Mouse (Mus musculus) C2C12 (cell line): ENCODE results near the gene Fut11. TPM values are rescaled to one million over a fixed set of nuclear protein-coding genes. Genes with fewer than 3 reads are reported as not detected.

Experiments used
- H3K27me3 ChIP-seq: one replicate; pipeline ENCODE4 v1.6.1; 2011; ENCODE audit not compliant: control insufficient read depth, insufficient read depth, insufficient read length
- H3K36me3 ChIP-seq: one replicate; pipeline ENCODE4 v1.6.1; 2011; ENCODE audit not compliant: control insufficient read depth, insufficient read depth
- H3K4me3 ChIP-seq: one replicate; pipeline ENCODE4 v1.5.1; 2011; ENCODE audit warnings: mild to moderate bottlenecking, control low read depth; ENCODE audit not compliant: poor library complexity, insufficient read depth, severe bottlenecking
- H3K79me2 ChIP-seq: one replicate; pipeline ENCODE4 v1.6.1; 2011; ENCODE audit not compliant: control insufficient read depth, insufficient read depth
- H3K79me3 ChIP-seq: one replicate; pipeline ENCODE4 v1.6.1; 2011; ENCODE audit warnings: low read depth, control low read depth
- H3ac ChIP-seq: one replicate; pipeline ENCODE3; 2011; ENCODE audit warnings: low read depth; ENCODE audit not compliant: control insufficient read depth, insufficient read length
- CEBPB ChIP-seq: IDR thresholded peaks from one replicate; pipeline ENCODE4 v1.6.1; 2011; ENCODE audit warnings: low read depth, mild to moderate bottlenecking, control low read depth, moderate library complexity
- CTCF ChIP-seq: IDR thresholded peaks from one replicate; pipeline ENCODE4 v1.5.1; 2011; ENCODE audit not compliant: control insufficient read depth, insufficient read depth, insufficient read length
- FOSL1 ChIP-seq: IDR thresholded peaks from one replicate; pipeline ENCODE4 v1.8.0; 2011; ENCODE audit warnings: mild to moderate bottlenecking, low read length; ENCODE audit not compliant: poor library complexity, insufficient read depth, severe bottlenecking
- MAX ChIP-seq: IDR thresholded peaks from one replicate; pipeline ENCODE4 v1.6.1; 2011; ENCODE audit warnings: mild to moderate bottlenecking, control low read depth
- MYOD1 ChIP-seq: IDR thresholded peaks from one replicate; pipeline ENCODE4 v1.6.1; 2011; ENCODE audit warnings: low read depth; ENCODE audit not compliant: control insufficient read depth, insufficient read length
- MYOG ChIP-seq: IDR thresholded peaks from one replicate; pipeline ENCODE4 v1.6.1; 2011; ENCODE audit not compliant: control insufficient read depth, insufficient read length; ENCODE audit errors: extremely low read depth
- USF1 ChIP-seq: IDR thresholded peaks from one replicate; pipeline ENCODE4 v1.6.1; 2011; ENCODE audit warnings: low read depth, mild to moderate bottlenecking, control low read depth, moderate library complexity
- microRNA-seq: library from miRNA; unstranded; fragments of <30 nt; microRNA quantifications from one replicate; pipeline ENCODE4, GENCODE M21; 2019; ENCODE audit warnings: borderline microRNAs expressed
- polyA plus RNA-seq: library from polyadenylated mRNA; unstranded; fragments of >200 nt; fragmentation: generic; extraction: Trizol; gene quantifications from one replicate; pipeline ENCODE4 v1.2.1, GENCODE M21; 2012; ENCODE audit warnings: missing spikeins

Fut11 gene
- polyA plus RNA-seq, 1 experiment = 6.3 TPM

DNA sequence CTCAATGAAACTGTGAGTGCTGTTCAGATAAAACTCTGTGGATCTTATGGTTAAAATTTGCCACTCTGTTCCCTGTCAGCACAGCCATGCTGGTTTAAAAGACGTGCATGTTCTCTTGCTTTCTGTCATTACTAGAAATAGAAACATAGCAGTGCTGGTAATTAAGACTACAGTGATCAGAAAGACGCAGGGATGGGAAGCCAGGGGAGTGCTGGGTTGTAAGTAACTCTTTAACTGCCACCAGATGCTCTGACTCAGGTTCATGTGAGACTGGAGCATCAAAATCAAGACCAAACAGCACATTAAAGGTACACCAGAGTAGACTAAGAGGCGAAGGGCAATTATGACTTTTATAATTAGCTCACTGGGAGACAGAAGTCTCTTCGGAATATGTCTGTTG lies 53.6 kb downstream of the Fut11 start:
- H3K27me3 ChIP-seq = no peaks in the 10 kb centered on the region
- H3ac ChIP-seq = no peak overlapping the region
- H3K36me3 ChIP-seq = peaks cover 78% of the 10 kb centered on the region
- H3K4me3 ChIP-seq = no peak overlapping the region
- H3K79me2 ChIP-seq = no peaks in the 10 kb centered on the region
- no peaks in the 10 kb centered on the region for H3K79me3 ChIP-seq
- TF ChIP-seq USF1 = no peak
- TF ChIP-seq MYOD1 = no peak
- no peak for TF ChIP-seq MAX
- TF ChIP-seq CTCF = no peak
- no peak for TF ChIP-seq FOSL1
- no peak for TF ChIP-seq MYOG
- TF ChIP-seq CEBPB = no peak

DNA sequence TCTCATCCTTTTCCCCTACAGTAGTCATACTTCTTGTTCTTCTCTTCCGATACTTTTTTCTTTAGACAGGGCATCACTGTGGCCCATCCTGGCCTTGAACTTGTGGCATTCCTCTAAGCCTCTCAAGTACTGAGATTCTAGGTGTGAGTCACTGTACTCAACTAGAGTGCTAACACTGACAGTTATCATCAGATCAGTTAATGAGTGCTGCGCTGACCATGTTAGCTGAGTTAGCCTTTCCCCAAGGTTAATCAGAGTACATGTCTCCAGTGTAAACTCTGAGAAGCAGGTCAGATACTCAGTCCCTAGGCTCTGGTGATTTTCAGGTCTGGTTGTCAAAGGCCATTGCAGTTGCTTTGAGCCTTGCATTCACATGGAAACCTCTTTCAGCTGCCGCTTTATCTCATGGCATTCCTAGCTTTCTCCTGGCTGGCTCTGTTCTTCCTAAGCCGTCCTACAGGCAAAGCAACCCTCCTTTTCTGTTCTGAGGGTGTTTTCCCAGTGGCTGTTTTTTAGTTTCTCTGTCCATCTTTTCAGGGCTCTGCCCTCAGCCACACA lies 54.8 kb downstream of the Fut11 start:
- H3K79me3 ChIP-seq = no peaks in the 10 kb centered on the region
- H3K36me3 ChIP-seq = peaks cover 78% of the 10 kb centered on the region
- H3K79me2 ChIP-seq = no peaks in the 10 kb centered on the region
- H3K27me3 ChIP-seq = no peaks in the 10 kb centered on the region
- H3K4me3 ChIP-seq = no peak overlapping the region
- TF ChIP-seq USF1 (no peak), CEBPB (no peak), MYOD1 (no peak), MYOG (no peak), MAX (no peak), FOSL1 (no peak), CTCF (no peak)
- no peak overlapping the region for H3ac ChIP-seq

DNA sequence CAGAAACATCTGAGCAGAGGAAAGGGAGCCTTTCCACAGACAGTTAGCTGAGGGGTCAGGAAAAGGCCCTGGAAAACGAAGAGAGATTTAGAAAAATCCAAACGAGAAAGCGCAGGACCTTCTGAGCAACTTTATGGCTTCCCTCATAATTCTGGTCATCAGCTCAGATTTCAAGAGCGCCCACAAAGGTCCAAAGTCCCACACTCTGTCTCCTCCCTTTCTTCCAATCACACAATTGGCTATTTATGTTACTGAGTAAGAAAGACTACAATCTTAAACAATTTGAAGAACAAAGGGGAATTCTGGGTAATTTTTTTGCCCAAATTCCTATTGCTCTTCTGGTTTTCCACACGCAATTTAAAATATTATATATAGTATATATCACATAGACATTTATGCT lies 55.7 kb downstream of the Fut11 start:
- peaks cover 81% of the 10 kb centered on the region for H3K36me3 ChIP-seq
- H3K4me3 ChIP-seq = no peak overlapping the region
- H3K27me3 ChIP-seq = no peaks in the 10 kb centered on the region
- H3K79me2 ChIP-seq = no peaks in the 10 kb centered on the region
- no peak overlapping the region for H3ac ChIP-seq
- H3K79me3 ChIP-seq = no peaks in the 10 kb centered on the region
- TF ChIP-seq MYOD1 (no peak), CTCF (no peak), MAX (no peak), CEBPB (no peak), MYOG (no peak), FOSL1 (no peak), USF1 (no peak)

Small RNA genes lying within 50 kb of the gene (microRNA-seq; reads per million reads assigned to microRNA genes)
- gene Mir6946 = 1.8 reads per million, percentile 38 among the genes with 10 or more reads in this experiment

Other genes with a start within 250 kb of the Fut11 start
- 0.01 TPM for gene Cfap70, start 242.7 kb upstream of the Fut11 start, polyA plus RNA-seq
- gene Anxa7, start 214.8 kb upstream of the Fut11 start, polyA plus RNA-seq = 47.9 TPM
- 0.28 TPM for gene Mss51, start 198.1 kb upstream of the Fut11 start, polyA plus RNA-seq
- gene Ppp3cb, start 148.4 kb upstream of the Fut11 start, polyA plus RNA-seq = 29.9 TPM
- gene Usp54, start 53.9 kb upstream of the Fut11 start, polyA plus RNA-seq = 3.3 TPM
- 0.50 TPM for gene Myoz1, start 38.4 kb upstream of the Fut11 start, polyA plus RNA-seq
- gene Synpo2l, start 26.6 kb upstream of the Fut11 start, polyA plus RNA-seq = 42.3 TPM
- gene Sec24c, start 20.7 kb upstream of the Fut11 start, polyA plus RNA-seq = 63.4 TPM
- gene Chchd1, start 8.0 kb downstream of the Fut11 start, polyA plus RNA-seq = 177 TPM
- gene Zswim8, start 12.6 kb downstream of the Fut11 start, polyA plus RNA-seq = 74.0 TPM
- gene Ndst2, start 39.6 kb downstream of the Fut11 start, polyA plus RNA-seq = 13.5 TPM
- gene Camk2g, start 99.1 kb downstream of the Fut11 start, polyA plus RNA-seq = 74.2 TPM
- 106 TPM for gene Plau, start 141.7 kb downstream of the Fut11 start, polyA plus RNA-seq
- gene Vcl, start 234.4 kb downstream of the Fut11 start, polyA plus RNA-seq = 129 TPM